Mouse (Mus musculus) embryo, embryonic 9.5 days (tissue): Measurements from ENCODE around the gene Hmg20a.

Experiments used
- DNase-seq: peaks from one replicate; pipeline ENCODE4 v3.0.0-alpha.2; 2017; ENCODE audit errors: extremely low spot score

Gene Hmg20a

GRCm38 (mm10) chr9:56522281-56522680 lies 103.9 kb downstream of the Hmg20a start:
- DNase-seq: no peak

- DNase-seq: no peak
Measured at GRCm38 (mm10) chr9:56527951-56528350, 109.5 kb downstream of the Hmg20a start.

- no peak for DNase-seq
Measured at GRCm38 (mm10) chr9:56531991-56532390, 113.6 kb downstream of the Hmg20a start.

GRCm38 (mm10) chr9:56533916-56534315 lies 115.5 kb downstream of the Hmg20a start:
- DNase-seq: no peak

- no peak for DNase-seq
Measured at GRCm38 (mm10) chr9:56534727-56535126, 116.3 kb downstream of the Hmg20a start.

GRCm38 (mm10) chr9:56535361-56535760 lies 117.0 kb downstream of the Hmg20a start:
- DNase-seq: no peak

GRCm38 (mm10) chr9:56540051-56540450 lies 121.6 kb downstream of the Hmg20a start:
- DNase-seq: no peak

GRCm38 (mm10) chr9:56544687-56545475 lies 126.5 kb downstream of the Hmg20a start:
- DNase-seq: no peak
